Mouse (Mus musculus): ENCODE measurements at regions not wholly inside any gene's neighbourhood (a gene's known extent, or its start where the extent isn't known, plus 50 kb on each side); places are given as distances from the start of the nearest gene placed in this dataset.

DNA sequence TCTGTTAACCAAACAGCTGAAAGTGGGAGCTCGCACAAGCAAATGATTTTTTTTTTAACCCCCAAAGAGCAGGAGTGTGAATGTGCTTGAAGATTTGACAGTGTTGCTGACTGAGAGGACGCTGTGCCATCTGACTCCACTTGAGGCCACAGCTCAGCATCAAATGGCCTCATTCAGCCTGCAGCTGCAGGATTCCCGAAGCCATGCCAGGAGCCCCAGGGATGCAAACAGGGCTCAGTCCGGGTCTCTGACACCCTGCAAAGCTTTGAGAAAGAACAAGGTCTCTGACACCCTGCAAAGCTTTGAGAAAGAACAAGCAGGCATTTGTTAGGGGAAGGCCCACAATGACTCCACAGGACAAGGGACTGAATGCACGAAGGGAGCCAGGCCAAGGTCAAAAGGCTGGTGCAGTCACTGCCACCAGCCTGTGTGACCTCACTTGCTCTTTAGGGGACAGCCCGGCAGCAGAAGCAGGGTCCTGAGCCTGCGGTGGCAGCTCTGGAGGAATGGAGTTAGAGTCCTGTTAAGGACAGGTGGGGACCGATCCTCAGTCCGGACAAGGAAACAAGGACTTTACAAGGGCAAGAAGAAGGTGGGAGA is 151.1 kb upstream of the Phyhipl start:
- H3K9ac ChIP-seq (ENCODE audit: low read depth, poor library complexity, severe bottlenecking): no peak overlapping the region
- H3K27ac ChIP-seq (ENCODE audit: insufficient read depth, low read length): no peak overlapping the region
- TF ChIP-seq EP300 (IDR thresholded peaks at IDR 0.05; ENCODE audit: insufficient read depth, low read depth, low read length) (no peak), POLR2A (IDR thresholded peaks at IDR 0.05; ENCODE audit: insufficient read depth, low read length) (no peak), CTCF (IDR thresholded peaks at IDR 0.05; ENCODE audit: low read depth, low read length) (no peak)
- no peaks in the 10 kb centered on the region for H3K36me3 ChIP-seq (ENCODE audit: control insufficient read depth, insufficient read depth, low read length, poor library complexity, severe bottlenecking)
- no peaks in the 10 kb centered on the region for H3K9me3 ChIP-seq (replicated peaks; ENCODE audit: control insufficient read depth, insufficient read depth, low read length, poor library complexity, severe bottlenecking)
- no peaks in the 10 kb centered on the region for H3K4me1 ChIP-seq (ENCODE audit: control insufficient read depth, insufficient read depth, low read length)
- no peaks in the 10 kb centered on the region for H3K27me3 ChIP-seq (ENCODE audit: control insufficient read depth, insufficient read depth, low read length, poor library complexity, severe bottlenecking)
- H3K4me3 ChIP-seq (ENCODE audit: low read depth, low read length): no peak overlapping the region

DNA sequence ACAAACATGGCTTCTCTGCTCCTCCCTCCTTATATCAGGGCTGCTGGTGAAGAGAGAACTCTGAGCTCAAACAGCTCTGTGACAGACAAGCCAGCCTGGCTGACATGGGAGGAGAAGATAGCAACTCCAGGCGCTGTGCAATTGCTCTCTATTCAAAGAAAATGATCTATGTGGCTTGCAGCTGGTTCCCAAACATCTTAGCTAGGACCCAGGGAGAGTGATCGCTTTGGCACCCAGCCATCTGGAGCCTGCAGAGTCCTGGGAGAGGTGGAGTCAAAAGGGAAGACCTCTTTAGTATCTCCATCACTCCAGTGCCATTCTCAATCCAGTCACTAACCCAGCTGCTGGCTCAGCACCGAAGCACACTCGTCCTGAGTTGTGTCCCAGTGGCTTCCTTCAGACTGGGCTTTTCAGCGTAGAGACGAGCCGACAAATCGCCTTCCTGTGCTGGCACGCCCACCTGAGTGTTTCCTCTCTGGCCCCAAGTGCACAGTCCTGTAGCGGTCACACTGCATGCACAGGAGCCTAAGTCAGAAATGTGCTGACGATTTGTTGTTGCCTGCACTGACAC is 145.1 kb upstream of the Phyhipl start:
- TF ChIP-seq CTCF (IDR thresholded peaks at IDR 0.05; ENCODE audit: low read depth, low read length) (no peak), POLR2A (IDR thresholded peaks at IDR 0.05; ENCODE audit: insufficient read depth, low read length) (no peak), EP300 (IDR thresholded peaks at IDR 0.05; ENCODE audit: insufficient read depth, low read depth, low read length) (no peak)
- Histone ChIP-seq H3K4me1 (ENCODE audit: control insufficient read depth, insufficient read depth, low read length) (no peaks in the 10 kb centered on the region), H3K9me3 (replicated peaks; ENCODE audit: control insufficient read depth, insufficient read depth, low read length, poor library complexity, severe bottlenecking) (0 out of 2 replicates have a peak, but pooled peaks cover 3% of the 10 kb centered on the region), H3K4me3 (ENCODE audit: low read depth, low read length) (no peak overlapping the region), H3K27me3 (ENCODE audit: control insufficient read depth, insufficient read depth, low read length, poor library complexity, severe bottlenecking) (no peaks in the 10 kb centered on the region), H3K9ac (ENCODE audit: low read depth, poor library complexity, severe bottlenecking) (no peak overlapping the region), H3K36me3 (ENCODE audit: control insufficient read depth, insufficient read depth, low read length, poor library complexity, severe bottlenecking) (no peaks in the 10 kb centered on the region), H3K27ac (ENCODE audit: insufficient read depth, low read length) (no peak overlapping the region)

DNA sequence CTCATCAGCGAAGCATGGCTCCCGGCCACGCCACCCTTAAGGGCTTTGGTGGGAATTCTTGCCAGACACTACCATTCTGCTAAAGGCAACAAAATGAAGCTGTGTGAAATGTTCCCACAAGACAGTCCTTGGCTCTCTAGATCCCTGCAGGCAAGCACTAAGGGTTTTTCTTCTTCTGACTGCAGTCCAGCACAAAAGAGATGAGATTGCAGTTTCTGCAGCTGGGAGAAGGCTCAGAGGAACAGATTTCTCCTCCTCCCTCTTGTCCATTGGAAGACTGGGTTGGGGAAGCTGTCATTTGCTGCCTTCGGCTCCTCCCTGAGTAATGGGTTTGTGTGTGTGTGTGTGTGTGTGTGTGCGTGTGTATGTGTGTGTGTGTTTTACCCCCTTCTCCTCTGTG is 144.1 kb upstream of the Phyhipl start:
- Histone ChIP-seq H3K9me3 (replicated peaks; ENCODE audit: control insufficient read depth, insufficient read depth, low read length, poor library complexity, severe bottlenecking) (0 out of 2 replicates have a peak, but pooled peaks cover 3% of the 10 kb centered on the region), H3K27ac (ENCODE audit: insufficient read depth, low read length) (no peak overlapping the region), H3K4me1 (ENCODE audit: control insufficient read depth, insufficient read depth, low read length) (no peaks in the 10 kb centered on the region), H3K27me3 (ENCODE audit: control insufficient read depth, insufficient read depth, low read length, poor library complexity, severe bottlenecking) (no peaks in the 10 kb centered on the region), H3K9ac (ENCODE audit: low read depth, poor library complexity, severe bottlenecking) (no peak overlapping the region), H3K36me3 (ENCODE audit: control insufficient read depth, insufficient read depth, low read length, poor library complexity, severe bottlenecking) (no peaks in the 10 kb centered on the region), H3K4me3 (ENCODE audit: low read depth, low read length) (no peak overlapping the region)
- no peak for TF ChIP-seq EP300 (IDR thresholded peaks at IDR 0.05; ENCODE audit: insufficient read depth, low read depth, low read length)
- TF ChIP-seq POLR2A (IDR thresholded peaks at IDR 0.05; ENCODE audit: insufficient read depth, low read length): no peak
- TF ChIP-seq CTCF (IDR thresholded peaks at IDR 0.05; ENCODE audit: low read depth, low read length): no peak

GRCm38 (mm10) chr10:70799191-70799742 is 143.5 kb upstream of the Phyhipl start:
- TF ChIP-seq POLR2A (IDR thresholded peaks at IDR 0.05; ENCODE audit: insufficient read depth, low read length): no peak
- no peak for TF ChIP-seq CTCF (IDR thresholded peaks at IDR 0.05; ENCODE audit: low read depth, low read length)
- TF ChIP-seq EP300 (IDR thresholded peaks at IDR 0.05; ENCODE audit: insufficient read depth, low read depth, low read length): no peak
- Histone ChIP-seq H3K27ac (ENCODE audit: insufficient read depth, low read length) (no peak overlapping the region), H3K9ac (ENCODE audit: low read depth, poor library complexity, severe bottlenecking) (no peak overlapping the region), H3K4me1 (ENCODE audit: control insufficient read depth, insufficient read depth, low read length) (no peaks in the 10 kb centered on the region), H3K4me3 (ENCODE audit: low read depth, low read length) (no peak overlapping the region), H3K36me3 (ENCODE audit: control insufficient read depth, insufficient read depth, low read length, poor library complexity, severe bottlenecking) (no peaks in the 10 kb centered on the region), H3K27me3 (ENCODE audit: control insufficient read depth, insufficient read depth, low read length, poor library complexity, severe bottlenecking) (no peaks in the 10 kb centered on the region), H3K9me3 (replicated peaks; ENCODE audit: control insufficient read depth, insufficient read depth, low read length, poor library complexity, severe bottlenecking) (0 out of 2 replicates have a peak, but pooled peaks cover 3% of the 10 kb centered on the region)

GRCm38 (mm10) chr10:70788814-70789452 is 133.2 kb upstream of the Phyhipl start:
- Histone ChIP-seq H3K9ac (ENCODE audit: low read depth, poor library complexity, severe bottlenecking) (no peak overlapping the region), H3K4me3 (ENCODE audit: low read depth, low read length) (no peak overlapping the region), H3K4me1 (ENCODE audit: control insufficient read depth, insufficient read depth, low read length) (no peaks in the 10 kb centered on the region), H3K36me3 (ENCODE audit: control insufficient read depth, insufficient read depth, low read length, poor library complexity, severe bottlenecking) (no peaks in the 10 kb centered on the region), H3K27ac (ENCODE audit: insufficient read depth, low read length) (no peak overlapping the region), H3K27me3 (ENCODE audit: control insufficient read depth, insufficient read depth, low read length, poor library complexity, severe bottlenecking) (no peaks in the 10 kb centered on the region), H3K9me3 (replicated peaks; ENCODE audit: control insufficient read depth, insufficient read depth, low read length, poor library complexity, severe bottlenecking) (peaks cover 19% of the 10 kb centered on the region)
- TF ChIP-seq CTCF (IDR thresholded peaks at IDR 0.05; ENCODE audit: low read depth, low read length) (no peak), EP300 (IDR thresholded peaks at IDR 0.05; ENCODE audit: insufficient read depth, low read depth, low read length) (no peak), POLR2A (IDR thresholded peaks at IDR 0.05; ENCODE audit: insufficient read depth, low read length) (no peak)

DNA sequence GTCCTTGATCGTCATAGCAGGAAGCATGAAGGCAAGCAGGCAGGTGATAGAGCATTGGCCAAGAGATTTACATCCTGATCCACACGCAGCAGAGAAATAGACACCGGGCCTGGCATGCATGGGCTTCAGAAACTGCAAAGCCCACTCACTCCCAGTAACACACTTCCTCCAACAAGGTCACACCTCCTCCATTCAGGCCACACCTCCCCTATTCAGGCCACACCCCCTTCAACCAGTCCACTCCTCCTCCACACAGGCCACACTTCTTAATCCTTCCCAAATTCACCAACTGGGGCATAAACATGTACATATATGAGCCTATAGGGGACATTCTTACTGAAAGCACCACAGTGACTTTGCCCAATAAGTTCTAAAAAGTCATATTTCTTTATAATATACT is 125.3 kb upstream of the Phyhipl start:
- TF ChIP-seq CTCF (IDR thresholded peaks at IDR 0.05; ENCODE audit: low read depth, low read length) (no peak), EP300 (IDR thresholded peaks at IDR 0.05; ENCODE audit: insufficient read depth, low read depth, low read length) (no peak), POLR2A (IDR thresholded peaks at IDR 0.05; ENCODE audit: insufficient read depth, low read length) (no peak)

More for the DNA sequence above, 125.3 kb upstream of the Phyhipl start:
- H3K36me3 ChIP-seq (ENCODE audit: control insufficient read depth, insufficient read depth, low read length, poor library complexity, severe bottlenecking): no peaks in the 10 kb centered on the region
- no peak overlapping the region for H3K27ac ChIP-seq (ENCODE audit: insufficient read depth, low read length)
- no peaks in the 10 kb centered on the region for H3K4me1 ChIP-seq (ENCODE audit: control insufficient read depth, insufficient read depth, low read length)
- H3K4me3 ChIP-seq (ENCODE audit: low read depth, low read length): no peak overlapping the region
- no peak overlapping the region for H3K9ac ChIP-seq (ENCODE audit: low read depth, poor library complexity, severe bottlenecking)
- no peaks in the 10 kb centered on the region for H3K27me3 ChIP-seq (ENCODE audit: control insufficient read depth, insufficient read depth, low read length, poor library complexity, severe bottlenecking)
- no peaks in the 10 kb centered on the region for H3K9me3 ChIP-seq (replicated peaks; ENCODE audit: control insufficient read depth, insufficient read depth, low read length, poor library complexity, severe bottlenecking)

All from ES-Bruce4 (cell line).